Mouse (Mus musculus): ENCODE results near the gene Mdfic. TPM values are rescaled to one million over a fixed set of nuclear protein-coding genes. Genes with fewer than 3 reads are reported as not detected.

The Mdfic gene
- polyA plus RNA-seq, 1 experiment from 2014 or later, result 6.3 TPM

- no peaks in the 10 kb centered on the region for H3K9me3 ChIP-seq
- no peak for DNase-seq (ENCODE audit: low spot score)
- no peaks in the 10 kb centered on the region for H3K36me3 ChIP-seq
- H3K4me1 ChIP-seq, result no peaks in the 10 kb centered on the region
- no peak overlapping the region for H3K27ac ChIP-seq
- no peak overlapping the region for H3K4me3 ChIP-seq
- no peaks in the 10 kb centered on the region for H3K27me3 ChIP-seq (ENCODE audit: insufficient read depth, poor library complexity, severe bottlenecking)
- 70% methylated on average over 3 of the region's 3 CpGs for whole genome bisulfite sequencing
Measured at GRCm38 (mm10) chr6:15777070-15777469, 56.6 kb downstream of the Mdfic start.

- DNase-seq (ENCODE audit: low spot score), result no peak
- H3K4me3 ChIP-seq, result no peak overlapping the region
- H3K27me3 ChIP-seq (ENCODE audit: insufficient read depth, poor library complexity, severe bottlenecking), result no peaks in the 10 kb centered on the region
- no peak overlapping the region for H3K27ac ChIP-seq
- no peaks in the 10 kb centered on the region for H3K36me3 ChIP-seq
- H3K9me3 ChIP-seq, result no peaks in the 10 kb centered on the region
- H3K4me1 ChIP-seq, result no peaks in the 10 kb centered on the region
Measured at GRCm38 (mm10) chr6:15780127-15780526, 59.7 kb downstream of the Mdfic start.

GRCm38 (mm10) chr6:15780688-15781087 lies 60.2 kb downstream of the Mdfic start:
- H3K4me3 ChIP-seq, result no peak overlapping the region
- H3K36me3 ChIP-seq, result no peaks in the 10 kb centered on the region
- H3K27me3 ChIP-seq (ENCODE audit: insufficient read depth, poor library complexity, severe bottlenecking), result no peaks in the 10 kb centered on the region
- 86% methylated on average over 2 of the region's 2 CpGs for WGBS
- no peaks in the 10 kb centered on the region for H3K4me1 ChIP-seq
- no peak for DNase-seq (ENCODE audit: low spot score)
- no peaks in the 10 kb centered on the region for H3K9me3 ChIP-seq
- H3K27ac ChIP-seq, result no peak overlapping the region

- H3K4me3 ChIP-seq, result 0 out of 2 replicates have a peak overlapping the region, but pooled peaks have one; percentile 15
- H3K27me3 ChIP-seq (ENCODE audit: insufficient read depth, poor library complexity, severe bottlenecking), result no peaks in the 10 kb centered on the region
- 32% methylated on average over 16 of the region's 16 CpGs for WGBS
- 0 out of 2 replicates have a peak overlapping the region, but pooled peaks have one; percentile 10 for H3K27ac ChIP-seq
- H3K9me3 ChIP-seq, result no peaks in the 10 kb centered on the region
- H3K4me1 ChIP-seq, result peaks cover 12% of the 10 kb centered on the region
- peak; percentile 76 for DNase-seq (ENCODE audit: low spot score)
- no peaks in the 10 kb centered on the region for H3K36me3 ChIP-seq
Measured at GRCm38 (mm10) chr6:15789523-15790500, 69.4 kb downstream of the Mdfic start.

GRCm38 (mm10) chr6:15792680-15793601 lies 72.5 kb downstream of the Mdfic start:
- H3K27ac ChIP-seq, result no peak overlapping the region
- 74% methylated on average over 12 of the region's 12 CpGs for WGBS
- H3K9me3 ChIP-seq, result no peaks in the 10 kb centered on the region
- peaks cover 12% of the 10 kb centered on the region for H3K4me1 ChIP-seq
- no peaks in the 10 kb centered on the region for H3K27me3 ChIP-seq (ENCODE audit: insufficient read depth, poor library complexity, severe bottlenecking)
- no peak overlapping the region for H3K4me3 ChIP-seq
- no peak for DNase-seq (ENCODE audit: low spot score)
- H3K36me3 ChIP-seq, result no peaks in the 10 kb centered on the region

- Histone ChIP-seq H3K4me3 (no peak overlapping the region), H3K27ac (no peak overlapping the region), H3K27me3 (ENCODE audit: insufficient read depth, poor library complexity, severe bottlenecking) (no peaks in the 10 kb centered on the region), H3K9me3 (no peaks in the 10 kb centered on the region), H3K36me3 (0 out of 2 replicates have a peak, but pooled peaks cover 2% of the 10 kb centered on the region), H3K4me1 (peaks cover 12% of the 10 kb centered on the region)
- 74% methylated on average over 8 of the region's 8 CpGs for WGBS
- DNase-seq (ENCODE audit: low spot score), result no peak
Measured at GRCm38 (mm10) chr6:15793602-15794345, 73.3 kb downstream of the Mdfic start.

GRCm38 (mm10) chr6:15794801-15795200 lies 74.3 kb downstream of the Mdfic start:
- Histone ChIP-seq H3K27ac (no peak overlapping the region), H3K9me3 (no peaks in the 10 kb centered on the region), H3K36me3 (peaks cover 6% of the 10 kb centered on the region; the same call in 1 of the 2 replicates), H3K4me1 (peaks cover 7% of the 10 kb centered on the region), H3K4me3 (no peak overlapping the region), H3K27me3 (ENCODE audit: insufficient read depth, poor library complexity, severe bottlenecking) (no peaks in the 10 kb centered on the region)
- WGBS, result 89% methylated on average over 3 of the region's 3 CpGs
- DNase-seq (ENCODE audit: low spot score), result no peak

- no peaks in the 10 kb centered on the region for H3K4me1 ChIP-seq
- no peak overlapping the region for H3K4me3 ChIP-seq
- DNase-seq (ENCODE audit: low spot score), result no peak
- WGBS, result 65% methylated on average over 5 of the region's 5 CpGs
- no peaks in the 10 kb centered on the region for H3K36me3 ChIP-seq
- no peaks in the 10 kb centered on the region for H3K9me3 ChIP-seq
- H3K27me3 ChIP-seq (ENCODE audit: insufficient read depth, poor library complexity, severe bottlenecking), result no peaks in the 10 kb centered on the region
- no peak overlapping the region for H3K27ac ChIP-seq
Measured at GRCm38 (mm10) chr6:15807382-15807781, 86.9 kb downstream of the Mdfic start.

- 77% methylated on average over 3 of the region's 3 CpGs for WGBS
- H3K4me3 ChIP-seq, result no peak overlapping the region
- H3K9me3 ChIP-seq, result no peaks in the 10 kb centered on the region
- H3K27me3 ChIP-seq (ENCODE audit: insufficient read depth, poor library complexity, severe bottlenecking), result no peaks in the 10 kb centered on the region
- H3K27ac ChIP-seq, result no peak overlapping the region
- H3K36me3 ChIP-seq, result no peaks in the 10 kb centered on the region
- DNase-seq (ENCODE audit: low spot score), result no peak
- peaks cover 15% of the 10 kb centered on the region; the same call in 1 of the 2 replicates for H3K4me1 ChIP-seq
Measured at GRCm38 (mm10) chr6:15825236-15825635, 104.8 kb downstream of the Mdfic start.

- 50% methylated on average over 2 of the region's 2 CpGs for WGBS
- H3K27me3 ChIP-seq (ENCODE audit: insufficient read depth, poor library complexity, severe bottlenecking), result no peaks in the 10 kb centered on the region
- no peak overlapping the region for H3K27ac ChIP-seq
Measured at GRCm38 (mm10) chr6:15829812-15830211, 109.4 kb downstream of the Mdfic start.

GRCm38 (mm10) chr6:15830651-15831050 lies 110.2 kb downstream of the Mdfic start:
- WGBS, result 40% methylated on average over 1 of the region's 1 CpGs
- Histone ChIP-seq H3K4me1 (0 out of 2 replicates have a peak, but pooled peaks cover 9% of the 10 kb centered on the region), H3K36me3 (no peaks in the 10 kb centered on the region), H3K27me3 (ENCODE audit: insufficient read depth, poor library complexity, severe bottlenecking) (no peaks in the 10 kb centered on the region), H3K27ac (no peak overlapping the region), H3K4me3 (no peak overlapping the region), H3K9me3 (no peaks in the 10 kb centered on the region)
- DNase-seq (ENCODE audit: low spot score), result no peak

More at GRCm38 (mm10) chr6:15829812-15830211, 109.4 kb downstream of the Mdfic start:
- DNase-seq (ENCODE audit: low spot score), result no peak
- Histone ChIP-seq H3K9me3 (no peaks in the 10 kb centered on the region), H3K4me1 (0 out of 2 replicates have a peak, but pooled peaks cover 9% of the 10 kb centered on the region), H3K4me3 (no peak overlapping the region), H3K36me3 (no peaks in the 10 kb centered on the region)

- H3K4me1 ChIP-seq, result no peaks in the 10 kb centered on the region
- 83% methylated on average over 3 of the region's 3 CpGs for WGBS
- H3K9me3 ChIP-seq, result no peaks in the 10 kb centered on the region
- H3K36me3 ChIP-seq, result no peaks in the 10 kb centered on the region
- H3K27me3 ChIP-seq (ENCODE audit: insufficient read depth, poor library complexity, severe bottlenecking), result no peaks in the 10 kb centered on the region
- no peak for DNase-seq (ENCODE audit: low spot score)
- no peak overlapping the region for H3K4me3 ChIP-seq
- no peak overlapping the region for H3K27ac ChIP-seq
Measured at GRCm38 (mm10) chr6:15837695-15838094, 117.2 kb downstream of the Mdfic start.
